Mouse (Mus musculus) brown adipose tissue, adult 24 weeks (tissue): ENCODE measurements around the gene Klf2. TPM values are rescaled to one million over a fixed set of nuclear protein-coding genes. Genes with fewer than 3 reads are reported as not detected.

ENCODE experiments used
- H3K27ac ChIP-seq: fragments of 200-500 bp; replicated peaks from 2 replicates; pipeline ENCODE4 v1.5.1; 2012; ENCODE audit warnings: low read depth, mild to moderate bottlenecking, low read length
- H3K4me1 ChIP-seq: fragments of 200-500 bp; 2 replicates; pipeline ENCODE4 v1.6.1; 2012; ENCODE audit warnings: low read length, mixed read lengths; ENCODE audit not compliant: control insufficient read depth, insufficient read depth, insufficient read length
- H3K4me3 ChIP-seq: fragments of 200-500 bp; 2 replicates; pipeline ENCODE4 v1.5.1; 2012; ENCODE audit warnings: low read depth, mild to moderate bottlenecking, low read length, moderate library complexity; ENCODE audit not compliant: insufficient read depth
- polyA plus RNA-seq: library from polyadenylated mRNA; stranded (reverse); fragments of >200 nt; gene quantifications from 2 replicates; pipeline ENCODE4 v1.2.4, GENCODE M21; 2012; ENCODE audit not compliant: missing spikeins, insufficient read depth, insufficient read length

Klf2 gene
- polyA plus RNA-seq, 1 experiment: 88.0 TPM

- Histone ChIP-seq H3K4me3 (peak overlapping the region; percentile 95), H3K4me1 (no peaks in the 10 kb centered on the region), H3K27ac (peak overlapping the region; percentile 93)
Observed at GRCm38 (mm10) chr8:72319397-72319796, 564 bp downstream of the Klf2 start.

GRCm38 (mm10) chr8:72319921-72320802, 1.3 kb downstream of the Klf2 start:
- Histone ChIP-seq H3K4me1 (no peaks in the 10 kb centered on the region), H3K27ac (peak overlapping the region; percentile 70), H3K4me3 (peak overlapping the region; percentile 95)

GRCm38 (mm10) chr8:72320803-72321583, 2.2 kb downstream of the Klf2 start:
- H3K4me3 ChIP-seq: peak overlapping the region; percentile 95
- H3K27ac ChIP-seq: peak overlapping the region; percentile 70
- no peaks in the 10 kb centered on the region for H3K4me1 ChIP-seq

GRCm38 (mm10) chr8:72321635-72322441, 3.0 kb downstream of the Klf2 start:
- Histone ChIP-seq H3K27ac (peak overlapping the region; percentile 70), H3K4me1 (no peaks in the 10 kb centered on the region), H3K4me3 (peak overlapping the region; percentile 95)

- Histone ChIP-seq H3K27ac (peak overlapping the region; percentile 70), H3K4me3 (peak overlapping the region; percentile 95), H3K4me1 (no peaks in the 10 kb centered on the region)
Observed at GRCm38 (mm10) chr8:72322471-72322889, 3.6 kb downstream of the Klf2 start.

- peak overlapping the region; percentile 70 for H3K27ac ChIP-seq
- peak overlapping the region; percentile 95 for H3K4me3 ChIP-seq
- no peaks in the 10 kb centered on the region for H3K4me1 ChIP-seq
Observed at GRCm38 (mm10) chr8:72323131-72323725, 4.4 kb downstream of the Klf2 start.

DNA sequence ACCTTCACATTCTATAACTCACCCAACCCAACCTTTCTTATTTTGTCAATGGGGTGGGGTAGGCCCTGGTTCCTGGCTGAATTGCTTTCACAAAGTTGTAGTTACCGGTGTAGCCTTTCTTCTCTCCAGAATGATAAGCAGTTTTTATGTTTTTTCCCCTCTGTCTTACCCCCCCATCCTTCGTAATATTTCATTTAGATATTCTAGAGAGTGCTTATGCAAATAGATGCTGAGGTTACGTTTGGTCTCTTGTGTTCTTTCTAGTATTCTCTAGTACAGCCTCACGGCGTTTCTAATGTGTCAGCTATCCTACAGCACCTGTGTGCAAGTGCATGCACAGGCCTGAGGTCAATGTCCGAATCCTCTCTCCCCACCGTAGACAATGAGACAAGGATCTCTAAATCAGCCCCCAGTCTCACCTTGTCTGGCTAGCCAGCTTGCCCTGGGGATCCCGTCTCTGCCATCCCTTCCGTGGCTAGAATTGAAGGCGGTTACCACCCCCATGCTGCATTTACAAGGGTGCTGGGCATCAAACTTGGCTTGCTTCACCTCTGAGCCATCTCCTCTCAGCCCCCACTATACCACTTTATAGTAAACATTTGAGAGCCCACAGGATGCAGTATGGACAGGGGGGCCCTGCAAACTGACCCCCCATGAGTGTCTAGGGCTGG, 5.3 kb downstream of the Klf2 start:
- Histone ChIP-seq H3K4me1 (no peaks in the 10 kb centered on the region), H3K4me3 (no peak overlapping the region), H3K27ac (no peak overlapping the region; the same call in 1 of the 2 replicates)

- H3K4me3 ChIP-seq: no peak overlapping the region
- no peaks in the 10 kb centered on the region for H3K4me1 ChIP-seq
- H3K27ac ChIP-seq: no peak overlapping the region
Observed at GRCm38 (mm10) chr8:72324708-72325107, 5.9 kb downstream of the Klf2 start.

DNA sequence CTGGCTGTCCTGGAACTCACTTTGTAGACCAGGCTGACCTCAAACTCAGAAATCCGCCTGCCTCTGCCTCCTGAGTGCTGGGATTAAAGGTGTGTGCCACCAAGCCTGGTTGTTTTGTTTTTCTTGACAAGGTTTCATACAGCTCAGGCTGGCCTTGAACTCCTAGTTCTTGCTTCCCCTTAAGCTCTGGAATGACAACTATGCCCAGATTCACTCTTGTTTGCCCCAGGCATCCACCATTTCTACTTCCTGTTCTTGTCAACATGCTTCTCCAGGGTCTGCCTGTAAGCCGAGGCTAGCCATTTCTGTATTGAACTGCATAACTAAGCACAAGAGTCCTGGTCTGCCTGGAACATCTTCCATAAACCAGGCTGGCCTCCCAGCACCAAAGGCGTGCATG, 10.3 kb downstream of the Klf2 start:
- Histone ChIP-seq H3K4me3 (no peak overlapping the region), H3K4me1 (peaks cover 3% of the 10 kb centered on the region; the same call in 1 of the 2 replicates), H3K27ac (no peak overlapping the region)

DNA sequence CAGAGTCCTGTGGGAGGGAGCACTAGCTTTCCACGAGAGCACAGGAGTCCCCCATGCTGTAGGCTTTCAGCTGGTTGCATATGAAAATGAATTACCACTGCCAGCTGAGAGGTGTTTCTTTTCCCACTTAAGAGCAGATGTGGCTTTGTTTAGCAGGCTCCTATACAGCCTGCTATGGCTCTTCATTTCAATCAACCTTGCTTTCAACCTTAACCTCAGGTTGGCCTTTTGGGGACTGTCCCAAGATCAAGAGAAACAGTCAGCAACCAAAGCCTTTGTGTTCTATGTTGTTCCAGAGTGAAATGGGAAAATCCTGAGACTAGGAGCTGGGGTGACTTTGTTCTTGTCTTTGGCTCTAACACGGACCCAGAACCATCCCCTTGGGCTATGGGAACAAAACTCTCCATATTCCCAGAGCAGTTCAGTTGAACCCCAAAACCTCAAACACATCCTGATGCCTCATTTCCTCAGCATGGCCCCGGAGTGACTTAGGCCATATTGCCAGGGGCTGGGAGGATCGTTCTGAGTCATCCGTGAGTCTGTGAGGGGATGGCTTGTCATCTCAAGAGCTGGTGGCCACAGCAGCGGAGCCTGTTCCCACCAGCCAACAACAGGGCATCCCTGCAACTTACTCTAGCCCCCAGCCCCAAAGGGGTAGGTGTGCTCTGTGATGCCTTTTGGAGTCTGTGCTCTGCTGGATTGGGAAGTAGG, 12.1 kb downstream of the Klf2 start:
- Histone ChIP-seq H3K4me1 (peaks cover 6% of the 10 kb centered on the region; the same call in 1 of the 2 replicates), H3K4me3 (no peak overlapping the region), H3K27ac (no peak overlapping the region)

DNA sequence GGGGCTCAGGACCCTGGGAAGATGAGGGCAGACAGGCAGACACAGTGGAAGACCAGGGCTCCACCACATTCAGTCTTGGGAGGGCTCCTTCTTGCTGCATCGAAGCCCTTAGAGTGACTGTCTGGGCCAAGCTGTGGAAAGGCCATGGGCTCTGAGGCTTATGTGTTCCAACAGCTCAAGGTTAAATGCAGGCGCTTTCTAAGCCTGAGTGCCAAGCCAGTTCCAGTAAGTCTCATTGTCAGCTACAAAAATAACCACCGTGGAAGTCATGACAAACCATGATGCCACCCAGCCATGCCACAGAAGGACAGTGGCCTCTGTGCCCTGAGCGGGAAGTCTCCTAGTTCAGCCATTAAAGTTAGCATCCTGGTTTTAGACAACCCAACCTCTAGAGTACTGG, 12.8 kb downstream of the Klf2 start:
- no peak overlapping the region for H3K4me3 ChIP-seq

GRCm38 (mm10) chr8:72333429-72334143, 14.8 kb downstream of the Klf2 start:
- peak overlapping the region; percentile 15; the same call in 1 of the 2 replicates for H3K27ac ChIP-seq
- H3K4me3 ChIP-seq: no peak overlapping the region
- H3K4me1 ChIP-seq: peaks cover 16% of the 10 kb centered on the region; the same call in 1 of the 2 replicates

More for the DNA sequence above, 12.8 kb downstream of the Klf2 start:
- Histone ChIP-seq H3K4me1 (peaks cover 6% of the 10 kb centered on the region; the same call in 1 of the 2 replicates), H3K27ac (no peak overlapping the region)

DNA sequence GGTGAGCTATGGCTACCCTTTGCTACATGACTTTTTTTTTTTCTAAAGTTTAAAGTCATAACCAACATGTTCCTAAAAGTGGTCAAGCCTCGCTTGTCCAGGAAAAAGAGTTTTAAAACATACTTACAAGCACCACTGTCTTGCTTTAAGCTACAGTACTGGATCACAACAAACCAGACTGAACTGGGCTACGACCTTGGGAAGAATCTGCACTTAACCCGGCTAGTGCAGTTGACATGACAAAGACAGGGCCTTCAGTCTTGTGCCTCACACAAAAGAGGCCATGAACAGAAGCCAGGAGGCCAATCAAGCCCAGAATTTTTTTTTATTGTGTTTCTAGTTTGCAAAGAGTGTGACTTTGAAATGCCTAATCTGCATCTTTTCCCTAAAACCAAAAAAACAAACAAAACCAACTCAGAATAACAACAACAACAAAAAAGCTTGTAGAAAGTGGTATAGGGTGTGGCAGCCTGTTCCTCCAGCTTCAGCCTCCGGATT, 15.4 kb downstream of the Klf2 start:
- H3K27ac ChIP-seq: 0 out of 2 replicates have a peak overlapping the region, but pooled peaks have one; percentile 9
- H3K4me3 ChIP-seq: no peak overlapping the region
- H3K4me1 ChIP-seq: peaks cover 16% of the 10 kb centered on the region; the same call in 1 of the 2 replicates
